Mouse (Mus musculus): ENCODE data around the gene Tspan5. TPM values are rescaled to one million over a fixed set of nuclear protein-coding genes. Genes with fewer than 3 reads are reported as not detected.

The Tspan5 gene
- polyA plus RNA-seq, 1 experiment from 2014 or later = 25.6 TPM

Other genes with a start within 250 kb of the Tspan5 start
- gene Eif4e, start 216.0 kb upstream of the Tspan5 start, polyA plus RNA-seq (2016; fragmentation: Nextera tagmentation; extraction: Ambion mirVana) = 380 and 391 TPM in 2 replicates

Measured in limb, embryonic 12.5 days (tissue).